Comparison of ENCODE assay signal across 8 mouse cellular contexts in the genomic region with DNA sequence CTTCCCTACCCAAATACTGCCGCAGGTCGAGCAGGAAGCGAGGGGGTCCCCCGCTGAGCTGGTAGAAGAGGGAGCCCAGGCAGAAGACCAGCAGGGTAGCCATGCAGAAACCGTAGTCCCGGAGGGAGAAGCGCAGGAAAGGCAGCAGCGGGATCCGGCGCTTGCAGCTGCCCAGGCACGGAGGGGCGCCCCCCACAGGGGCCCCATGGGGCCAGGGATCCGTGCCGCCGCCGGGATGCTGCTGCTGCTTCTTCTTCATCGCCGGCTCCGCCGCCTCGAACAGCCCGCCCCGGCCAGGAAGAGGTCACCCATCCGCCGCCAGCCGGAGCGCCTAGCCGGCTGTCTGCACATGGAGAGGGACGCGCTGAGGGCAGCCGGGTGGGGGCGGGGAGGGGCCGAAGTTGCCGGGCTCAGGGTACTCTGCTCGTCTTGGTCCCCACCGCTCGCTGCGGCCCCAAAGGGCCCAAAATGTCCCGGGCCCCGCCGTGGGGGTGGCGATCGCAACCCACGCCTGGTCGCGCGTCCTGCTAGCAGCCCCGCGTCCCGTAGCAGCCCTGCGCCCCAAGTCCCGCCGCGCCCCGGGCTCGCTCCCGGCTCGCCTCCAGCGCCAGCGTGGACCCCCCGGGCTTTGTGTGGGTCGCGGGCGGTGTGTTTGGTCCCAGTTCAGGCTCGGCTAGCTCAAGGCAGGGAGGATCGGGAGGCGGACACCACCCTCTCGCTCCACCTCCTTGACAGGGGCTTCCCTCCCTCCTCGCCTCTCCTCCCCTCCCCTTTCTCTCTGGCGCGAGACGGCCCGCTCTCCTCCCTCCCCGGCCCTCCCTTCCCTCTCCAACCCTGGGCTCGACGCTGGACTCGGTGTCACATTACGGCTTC. TPM values are rescaled to one million over a fixed set of nuclear protein-coding genes. Genes with fewer than 3 reads are reported as not detected.
DNase-seq lines count a peak whose midpoint lies in the region; ATAC-seq and TF ChIP-seq lines count a peak whose summit lies in the region.

A gene (minus strand): TSS at position 685 of the 873 bp plus-strand sequence.

- H3K9ac ChIP-seq in hindbrain, embryonic 15.5 days = peak within 1 kb of the TSS; percentile 77

- DNase-seq in ZHBTc4 (ENCODE audit: low read depth, low spot score) = peak; percentile 94
- peak; percentile 72 to 77 for DNase-seq in cerebellum, postnatal 36 days
- peak; percentile 88 for DNase-seq in gastrocnemius, adult 2 months
- DNase-seq in left cerebral cortex, adult 8-10 months (ENCODE audit: low spot score in 2 of 2) = peak; percentile 36 to 50
- peak; percentile 42 to 59 for DNase-seq in right cerebral cortex, adult 2 months (ENCODE audit: low spot score in 2 of 2)
- peak; percentile 87 for DNase-seq in urinary bladder, postnatal 14 days (ENCODE audit: low spot score)

- TF ChIP-seq CTCF in gastrocnemius, adult 2 months (IDR thresholded peaks at IDR 0.05) = no peak

- peak within 1 kb of the TSS; percentile 88 for H3K27ac ChIP-seq in gastrocnemius, adult 2 months
- peak within 1 kb of the TSS; percentile 46; the same call in 1 of the 2 replicates for H3K27ac ChIP-seq in hindbrain, embryonic 15.5 days (replicated peaks)
- H3K27ac ChIP-seq in macrophage = peak within 1 kb of the TSS; percentile 44

- H3K4me1 ChIP-seq in hindbrain, embryonic 15.5 days (replicated peaks) = peaks cover 20% of the 10 kb centered on the region

- no peaks in the 10 kb centered on the region for H3K79me2 ChIP-seq in macrophage (ENCODE audit: inconsistent target)

- peak within 1 kb of the TSS; percentile 91 for H3K4me2 ChIP-seq in hindbrain, embryonic 15.5 days

- intact Hi-C loops in gastrocnemius, adult 2 months (cut with DNase I) = loop anchor here (10.0 kb wide), 1 partner anchor 194 kb away; no protein-coding TSS in a partner anchor

- no peaks in the 10 kb centered on the region for H3K36me3 ChIP-seq in hindbrain, embryonic 15.5 days
- no peaks in the 10 kb centered on the region for H3K36me3 ChIP-seq in macrophage (ENCODE audit: inconsistent target)

- no peaks in the 10 kb centered on the region for H3K9me3 ChIP-seq in hindbrain, embryonic 15.5 days

- peaks cover 9% of the 10 kb centered on the region; the same call in 1 of the 2 replicates for H3K27me3 ChIP-seq in hindbrain, embryonic 15.5 days

- under 1% methylated on average over 67 of the region's 78 CpGs for WGBS in hindbrain, embryonic 15.5 days
- WGBS in macrophage (ENCODE audit: missing documents) = 1% methylated on average over 65 of the region's 78 CpGs

- peak within 1 kb of the TSS; percentile 89 for H3K4me3 ChIP-seq in gastrocnemius, adult 2 months
- H3K4me3 ChIP-seq in hindbrain, embryonic 15.5 days = peak within 1 kb of the TSS; percentile 74
- peak within 1 kb of the TSS; percentile 31 for H3K4me3 ChIP-seq in macrophage (ENCODE audit: inconsistent target)

- peak; percentile 91 for ATAC-seq in hindbrain, embryonic 15.5 days (ENCODE audit: low FRiP score, low read depth)

RNA-seq across cellular contexts. Expression of the gene that starts here (rescaled TPM):
- 1 to 10 TPM in 1 of 2 experiments, under 1 TPM in 1; 0.99 to 1.8 TPM for total RNA-seq in gastrocnemius, adult 2 months (2021)
- polyA plus RNA-seq in hindbrain, embryonic 15.5 days (2015; fragmentation: Nextera tagmentation; extraction: Ambion mirVana) = 7.6 and 8.4 TPM in 2 replicates
- total RNA-seq in left cerebral cortex, adult 8-10 months (2022) = 10 to 100 TPM; 18.3 to 21.4 (median 19.8) TPM
- total RNA-seq in macrophage (2018; cell fraction: chromatin; rRNA removed) = 1 to 10 TPM; 2.6 to 6.7 (median 4.2) TPM
- total RNA-seq in macrophage (2018; cell fraction: cytosol; rRNA removed) = 1 to 10 TPM; 2.4 to 4.9 (median 2.9) TPM
- total RNA-seq in macrophage (2018; cell fraction: nucleus; rRNA removed) = 1 to 10 TPM; 2.6 to 8.0 (median 3.8) TPM
- polyA plus RNA-seq in macrophage (2018) = 1.4 to 3.3 TPM (median 2.4 TPM) in 3 replicates

Comparison
In these comparisons a context has a peak if more than half of its experiments do, and no peak if none do; other contexts are left out.
1. Peak in every context shown above with its lines: DNase-seq, ATAC-seq, H3K4me3 ChIP-seq and H3K27ac ChIP-seq.
2. RNA of the gene that starts here (total RNA-seq): 18.3 to 21.4 TPM in left cerebral cortex, adult 8-10 months; 0.99 to 1.8 TPM in gastrocnemius, adult 2 months; every median in the first group is over 4 times any median in the second.
3. DNase-seq: peak in every context shown above with its lines; median percentile 94 in ZHBTc4; 88 in gastrocnemius, adult 2 months; 87 in urinary bladder, postnatal 14 days; 74 in cerebellum, postnatal 36 days; 50 in right cerebral cortex, adult 2 months; 43 in left cerebral cortex, adult 8-10 months.
4. H3K4me3 ChIP-seq: peak in every context shown above with its lines; median percentile 89 in gastrocnemius, adult 2 months; 74 in hindbrain, embryonic 15.5 days; 31 in macrophage.